Mouse (Mus musculus) mesoderm, embryonic 11.5 days (tissue): ENCODE results near the gene Maea.
"Not testable (repeated sequence)": the region's sequence is repeated elsewhere in the genome, so short reads cannot be mapped to it uniquely, and the experiment has no call there.

Experiments
- DNase-seq: peaks from one replicate; pipeline ENCODE4 v3.0.0-alpha.2; 2012; ENCODE audit warnings: low read depth, low spot score

Gene Maea

GRCm38 (mm10) chr5:33335273-33335976 is at the start of gene Maea:
Maea (plus strand) TSS chr5:33335509.
- DNase-seq, result peak; percentile 97

DNA sequence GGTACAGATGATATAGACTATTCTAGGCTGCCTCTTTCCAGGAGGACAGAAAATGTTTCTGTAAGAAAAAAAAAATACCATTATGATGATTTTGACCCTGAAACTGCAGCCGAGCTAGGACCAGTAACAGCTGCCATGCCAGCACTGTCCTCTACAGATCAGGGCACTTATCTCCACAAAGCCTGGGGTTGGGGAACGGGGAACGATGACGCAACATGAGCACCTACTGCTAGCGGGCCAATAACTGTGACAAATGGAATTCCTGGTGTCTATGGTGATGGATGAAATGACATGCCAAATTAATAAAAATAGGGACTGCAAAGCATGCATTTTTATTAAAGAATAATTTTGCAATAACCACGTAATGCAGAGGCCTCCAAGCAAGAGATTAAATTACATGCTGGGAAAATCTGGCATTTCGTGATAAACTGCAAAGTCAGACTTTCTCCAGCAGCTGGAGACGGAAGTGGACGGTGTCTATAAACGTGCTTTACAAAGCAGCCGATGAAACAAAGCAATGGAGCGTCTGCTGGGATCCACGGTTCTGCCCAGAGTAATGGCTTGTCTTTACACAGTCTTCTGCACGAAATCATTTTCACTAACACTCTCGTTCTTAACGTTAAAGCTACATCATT is 41.4 kb upstream of the Maea start:
- DNase-seq, result no peak

- no peak for DNase-seq
Observed at GRCm38 (mm10) chr5:33297164-33297563, 38.1 kb upstream of the Maea start.

GRCm38 (mm10) chr5:33301801-33302200 is 33.5 kb upstream of the Maea start:
- no peak for DNase-seq

- no peak for DNase-seq
Observed at GRCm38 (mm10) chr5:33310704-33311462, 24.4 kb upstream of the Maea start.

DNA sequence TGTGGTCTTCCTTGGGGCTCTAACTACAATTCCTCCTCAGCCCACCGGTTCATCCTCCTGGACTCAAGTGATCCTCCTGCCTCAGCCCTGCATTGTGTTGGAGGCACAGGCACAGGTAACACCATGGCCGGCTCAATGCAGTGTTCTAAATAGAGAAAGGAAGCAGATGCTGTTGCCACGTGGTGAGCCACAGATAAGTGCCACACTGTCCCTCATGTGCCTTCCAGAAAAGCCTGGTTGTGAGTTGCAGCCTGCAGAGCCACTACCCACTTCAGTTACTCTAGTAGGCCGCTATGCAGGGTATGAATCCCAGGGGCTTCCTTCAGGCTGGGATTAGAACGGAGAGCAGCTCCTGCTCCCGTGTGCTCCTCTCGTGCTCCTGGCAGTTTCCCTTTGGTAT is 23.1 kb upstream of the Maea start:
- no peak for DNase-seq

GRCm38 (mm10) chr5:33324491-33324890 is 10.8 kb upstream of the Maea start:
- no peak for DNase-seq

- DNase-seq, result no peak
Observed at GRCm38 (mm10) chr5:33334381-33335272, 682 bp upstream of the Maea start.

DNA sequence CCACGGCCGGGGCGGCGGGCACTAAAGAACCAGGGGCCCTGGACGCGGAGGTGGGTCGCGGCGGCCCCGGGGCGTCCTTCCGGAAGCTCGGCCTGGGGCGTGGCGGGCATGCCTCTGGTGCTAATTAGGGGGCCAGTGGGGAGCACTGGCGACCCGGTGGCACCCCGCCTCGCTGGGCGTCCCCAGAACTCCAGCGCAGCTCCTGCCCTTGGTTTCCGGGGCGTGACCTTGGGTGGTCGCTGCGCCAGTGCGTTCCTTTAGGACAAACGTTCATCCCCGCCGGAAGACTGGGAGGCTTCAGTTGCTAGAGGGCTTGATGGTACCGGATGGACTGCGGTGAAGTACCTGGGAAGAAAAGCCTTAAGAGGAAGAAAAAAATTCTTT is 660 bp downstream of the Maea start:
- DNase-seq, result peak; percentile 52

GRCm38 (mm10) chr5:33337206-33337605 is 1.9 kb downstream of the Maea start:
- no peak for DNase-seq

DNA sequence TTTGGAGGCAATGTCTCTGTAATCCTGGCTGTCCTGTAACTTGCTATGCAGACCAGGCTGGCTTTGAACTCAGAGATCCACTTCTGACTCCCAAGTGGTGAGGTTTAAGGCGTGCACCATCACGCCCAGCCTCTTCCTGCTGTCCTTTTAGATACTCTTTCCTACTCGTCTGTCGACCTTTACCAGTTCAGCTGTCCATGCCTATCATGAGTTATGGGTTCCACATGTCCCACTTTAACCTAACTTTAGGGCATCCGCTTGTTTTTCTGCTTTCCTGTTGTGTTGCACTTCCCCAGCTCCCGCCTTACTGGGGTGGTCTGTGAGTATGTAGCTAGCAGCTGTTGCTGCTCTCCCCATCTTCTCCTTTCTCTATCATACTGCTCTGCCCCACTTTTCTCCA is 5.9 kb downstream of the Maea start:
- DNase-seq, result no peak

DNA sequence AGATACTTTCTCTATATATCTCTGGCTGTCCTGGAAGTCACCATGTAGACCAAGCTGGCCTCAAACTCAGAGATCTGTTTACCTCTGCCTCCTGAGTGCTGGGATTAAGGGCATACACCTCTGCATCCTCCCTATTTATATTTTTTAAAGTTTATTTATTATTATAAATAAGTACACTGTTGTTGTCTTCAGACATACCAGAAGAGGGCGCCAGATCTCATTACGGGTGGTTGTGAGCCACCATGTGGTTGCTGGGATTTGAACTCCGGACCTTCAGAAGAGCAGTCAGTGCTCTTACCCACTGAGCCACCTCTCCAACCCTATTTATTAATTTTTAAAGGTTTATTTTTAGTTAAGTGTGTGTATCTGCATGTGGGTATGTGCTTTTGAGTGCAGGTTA is 6.9 kb downstream of the Maea start:
- not testable (repeated sequence) for DNase-seq

DNA sequence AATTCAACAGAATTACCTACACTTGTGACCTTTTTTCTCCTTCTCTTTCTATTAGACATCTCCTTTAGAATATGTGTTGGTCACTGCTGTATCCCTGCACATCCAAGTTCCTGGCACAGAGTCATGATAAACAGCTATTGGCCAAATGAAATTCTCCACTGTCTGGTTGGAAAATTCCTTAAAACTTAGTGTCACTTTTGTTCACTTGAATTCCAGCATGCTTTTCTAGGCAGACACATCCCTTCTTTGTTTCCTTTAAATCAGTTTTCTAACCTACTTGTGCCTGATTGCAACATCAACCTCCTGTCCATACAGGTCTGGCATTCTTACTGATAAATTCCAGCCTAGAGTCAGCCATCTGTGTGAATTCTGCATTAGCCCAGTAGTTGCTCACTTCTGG is 7.5 kb downstream of the Maea start:
- DNase-seq, result no peak

- DNase-seq, result no peak
Observed at GRCm38 (mm10) chr5:33343571-33343970, 8.3 kb downstream of the Maea start.

GRCm38 (mm10) chr5:33344070-33344469 is 8.8 kb downstream of the Maea start:
- no peak for DNase-seq

DNA sequence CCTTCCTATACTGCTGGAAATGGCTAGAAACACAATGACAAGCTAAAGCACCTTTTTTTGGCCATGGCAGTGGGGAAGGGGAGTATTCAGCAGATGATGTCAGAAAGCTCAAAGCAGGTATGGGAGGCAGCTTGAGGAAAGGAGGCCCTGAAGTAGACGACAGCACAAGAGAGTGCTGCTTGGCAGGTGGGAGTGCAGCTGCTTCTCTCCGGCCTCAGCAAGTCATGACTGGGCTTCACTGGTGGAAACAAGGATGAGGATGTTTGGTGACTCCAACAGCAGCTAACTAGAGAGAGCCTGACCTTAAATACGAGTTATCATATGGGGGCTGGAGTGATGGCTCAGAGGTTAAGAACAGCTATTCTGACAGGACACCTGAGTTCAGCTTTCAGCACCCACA is 12.3 kb downstream of the Maea start:
- DNase-seq, result no peak

GRCm38 (mm10) chr5:33349205-33349604 is 13.9 kb downstream of the Maea start:
- DNase-seq, result no peak

GRCm38 (mm10) chr5:33349706-33350105 is 14.4 kb downstream of the Maea start:
- no peak for DNase-seq

DNA sequence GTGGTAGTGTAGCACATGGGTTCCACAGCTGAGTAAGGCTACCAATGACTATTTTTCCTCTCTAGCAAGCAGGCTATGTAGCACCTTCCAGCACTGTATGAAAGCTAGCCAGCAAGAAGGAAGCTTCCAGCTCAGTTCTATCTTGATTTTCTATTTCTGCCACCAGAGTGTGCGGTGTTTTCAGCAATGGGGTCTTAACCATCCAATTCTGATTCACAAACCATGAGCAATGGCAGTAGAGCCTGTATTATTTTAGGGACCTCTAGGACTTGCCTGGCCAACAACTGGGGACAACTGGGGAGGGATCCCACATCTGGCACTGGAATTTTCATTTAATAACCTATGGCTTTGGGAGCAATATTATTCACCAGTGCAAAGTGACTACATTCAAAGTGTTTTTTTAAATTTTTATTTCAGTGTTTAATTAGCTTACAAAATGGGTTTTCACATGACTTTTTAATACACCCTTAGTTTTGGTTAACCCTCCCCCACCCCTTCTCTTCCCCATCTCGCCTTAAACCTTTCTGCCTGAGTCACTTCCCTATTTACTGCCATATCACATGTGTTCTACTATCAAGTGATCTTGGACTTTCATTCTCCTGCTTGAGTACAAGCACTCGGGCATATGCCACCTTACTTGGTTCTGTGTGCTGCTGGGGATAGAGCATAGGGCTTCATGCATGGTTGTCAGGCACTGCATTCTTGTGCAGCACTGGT is 16.4 kb downstream of the Maea start:
- no peak for DNase-seq

GRCm38 (mm10) chr5:33352273-33352645 is 16.9 kb downstream of the Maea start:
- DNase-seq, result no peak

GRCm38 (mm10) chr5:33353011-33353410 is 17.7 kb downstream of the Maea start:
- no peak for DNase-seq
